Mouse (Mus musculus) bone marrow, adult 2 months (tissue): ENCODE results near the gene Gpr83.

Experiments
- CTCF ChIP-seq: fragments of 200-500 bp; IDR thresholded peaks from 2 replicates; pipeline ENCODE4 v1.5.1; 2011; ENCODE audit warnings: low read length, control low read depth; ENCODE audit not compliant: control insufficient read depth, insufficient read depth
- POLR2A ChIP-seq: fragments of 200-500 bp; IDR thresholded peaks from 2 replicates; pipeline ENCODE4 v1.6.1; 2011; ENCODE audit warnings: low read depth, mild to moderate bottlenecking, control low read depth, low read length, borderline replicate concordance; ENCODE audit not compliant: control insufficient read depth

DNA sequence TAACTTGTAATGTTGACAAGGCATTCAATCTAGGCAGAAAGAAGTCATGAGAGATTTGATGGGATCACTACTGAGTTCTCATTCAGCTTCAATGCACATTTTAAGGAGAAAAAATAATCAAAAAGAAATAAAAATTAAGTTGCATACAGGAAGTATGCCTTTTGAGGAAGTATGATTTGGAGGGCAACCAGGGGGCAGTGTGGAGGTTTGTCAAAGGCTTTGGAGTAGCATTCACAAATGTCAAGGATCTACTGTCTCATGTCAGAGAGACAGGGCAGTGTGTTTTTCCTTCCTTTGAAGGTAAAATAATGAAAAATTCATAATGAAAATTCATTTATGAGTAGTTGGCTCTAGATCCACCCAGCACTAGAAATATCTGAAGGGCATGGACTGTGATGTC is 25.1 kb downstream of the Gpr83 start:
- TF ChIP-seq CTCF (no peak), POLR2A (no peak)
